Mouse (Mus musculus): ENCODE measurements at regions not wholly inside any gene's neighbourhood (a gene's known extent, or its start where the extent isn't known, plus 50 kb on each side); places are given as distances from the start of the nearest gene placed in this dataset.

DNA sequence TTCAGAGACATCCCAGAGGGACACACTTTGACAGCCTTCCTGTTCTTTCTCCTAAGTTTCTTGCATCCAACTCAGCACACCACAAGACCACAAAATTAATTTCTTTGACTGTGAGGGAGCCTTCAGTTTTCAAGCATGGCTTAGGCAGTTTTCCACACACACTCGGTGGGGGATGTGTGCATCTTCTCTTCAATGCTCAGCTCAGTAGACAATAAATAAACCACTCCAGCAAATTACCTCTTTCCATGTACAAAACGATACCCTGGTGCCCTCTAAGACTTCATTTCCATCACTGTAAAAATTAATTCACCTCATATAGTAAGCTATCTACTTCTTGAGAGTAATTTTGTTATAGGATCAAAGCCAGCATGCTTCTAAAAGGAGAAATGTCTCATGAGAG is 184.6 kb downstream of the Samd5 start:
- no peak for DNase-seq (ENCODE audit: inconsistent age in 2 of 2, low spot score in 1 of 2)

DNA sequence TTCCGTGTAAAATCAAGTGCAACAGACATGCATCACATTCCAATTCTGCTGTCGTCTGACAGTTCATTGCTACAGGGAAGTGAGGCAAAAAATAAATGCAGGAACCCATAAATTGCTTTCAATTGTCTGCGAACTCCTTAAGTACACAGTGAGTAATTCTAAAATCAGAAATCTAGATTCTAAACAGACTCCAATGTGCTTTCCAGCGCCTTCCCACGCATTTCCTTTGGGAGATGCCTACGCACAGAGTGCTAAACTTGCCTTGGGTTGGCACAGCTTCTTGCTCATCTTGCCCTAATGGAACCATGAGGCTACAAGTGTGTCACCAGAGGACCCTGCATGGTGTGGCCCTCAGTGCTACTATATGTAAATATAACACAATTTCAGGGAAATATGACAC is 212.6 kb downstream of the Samd5 start:
- DNase-seq (ENCODE audit: inconsistent age in 2 of 2, low spot score in 1 of 2), result no peak

DNA sequence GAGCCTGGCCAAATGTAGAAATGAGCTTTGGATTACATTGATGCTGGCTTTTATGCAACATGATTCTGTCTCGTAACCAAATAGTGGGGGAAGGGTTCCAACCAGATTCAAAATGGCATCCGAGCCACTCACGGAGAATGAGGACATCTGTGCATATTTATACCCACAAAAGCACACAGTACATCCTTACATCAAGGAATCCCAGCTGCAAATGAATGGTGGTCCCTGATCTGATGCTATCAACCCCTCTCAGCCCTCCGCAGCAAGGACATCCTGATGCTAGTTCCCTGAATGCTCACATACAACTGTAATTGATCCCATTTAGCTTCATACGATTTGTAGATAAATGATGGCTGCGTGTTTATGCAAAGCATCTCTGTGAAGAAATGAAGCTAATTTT is 215.9 kb downstream of the Samd5 start:
- no peak for DNase-seq (ENCODE audit: inconsistent age in 2 of 2, low spot score in 1 of 2)

- DNase-seq (ENCODE audit: inconsistent age in 2 of 2, low spot score in 1 of 2), result no peak
Observed at GRCm38 (mm10) chr10:9458466-9458865, 216.5 kb downstream of the Samd5 start.

DNA sequence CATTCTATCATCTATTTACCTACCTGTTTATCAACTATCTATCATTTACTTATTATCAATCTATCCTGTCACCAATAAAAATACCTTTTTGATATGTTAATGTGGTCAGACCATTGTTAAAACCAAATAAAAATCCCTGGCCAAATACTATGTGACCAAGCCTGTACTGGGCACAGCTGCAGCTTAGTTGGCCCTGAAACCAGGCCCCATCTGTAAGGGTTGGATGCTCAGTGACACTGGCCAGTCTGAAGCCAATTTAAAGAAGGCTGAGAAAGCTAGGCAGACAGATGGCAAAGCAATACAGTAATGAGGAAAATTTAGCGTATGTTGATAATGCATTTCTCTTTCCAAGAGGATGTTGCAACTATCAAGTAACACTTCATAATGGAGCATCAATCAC is 217.8 kb downstream of the Samd5 start:
- no peak for DNase-seq (ENCODE audit: inconsistent age in 2 of 2, low spot score in 1 of 2)

DNA sequence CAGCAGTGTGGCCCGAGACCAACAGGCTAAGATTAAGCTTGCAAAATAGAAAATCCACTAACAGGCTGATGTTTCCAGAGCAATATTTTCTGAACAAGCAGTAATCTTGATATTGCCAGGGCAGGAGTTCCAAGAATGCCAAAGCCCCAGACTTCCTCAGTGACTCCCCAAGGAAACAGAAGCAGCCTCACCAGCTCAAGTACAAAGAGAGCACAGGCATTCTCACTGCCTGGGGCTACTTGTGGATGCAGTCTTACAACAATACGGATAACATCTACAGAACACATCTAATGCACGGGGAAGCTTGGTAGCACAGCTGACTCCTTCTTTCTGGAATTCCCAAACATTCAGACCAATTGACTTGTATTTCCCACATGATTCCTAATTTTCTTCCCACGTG is 235.9 kb downstream of the Samd5 start:
- no peak for DNase-seq (ENCODE audit: inconsistent age in 2 of 2, low spot score in 1 of 2)

- no peak for DNase-seq (ENCODE audit: inconsistent age in 2 of 2, low spot score in 1 of 2)
Observed at GRCm38 (mm10) chr10:9438366-9438765, 236.6 kb downstream of the Samd5 start.

DNA sequence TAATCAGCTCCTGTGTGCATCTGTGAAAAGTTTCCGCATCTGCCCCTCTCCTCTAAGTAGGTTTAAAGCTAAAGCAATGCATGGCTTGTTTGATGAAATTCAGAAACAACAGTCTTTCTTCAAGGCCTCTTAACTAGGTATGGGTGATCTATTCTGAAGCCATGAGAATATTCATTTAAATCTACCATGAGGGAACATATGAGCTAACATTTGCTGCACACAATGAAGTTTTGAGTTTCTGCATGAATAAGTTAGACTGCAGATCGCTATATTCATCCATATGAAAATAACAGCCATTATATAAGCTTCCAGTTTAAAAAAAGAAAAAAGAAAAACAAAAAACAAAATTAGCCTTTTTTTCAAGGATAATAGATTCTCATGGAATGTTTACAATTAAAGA is 245.9 kb downstream of the Samd5 start:
- no peak for DNase-seq (ENCODE audit: inconsistent age in 2 of 2, low spot score in 1 of 2)

DNA sequence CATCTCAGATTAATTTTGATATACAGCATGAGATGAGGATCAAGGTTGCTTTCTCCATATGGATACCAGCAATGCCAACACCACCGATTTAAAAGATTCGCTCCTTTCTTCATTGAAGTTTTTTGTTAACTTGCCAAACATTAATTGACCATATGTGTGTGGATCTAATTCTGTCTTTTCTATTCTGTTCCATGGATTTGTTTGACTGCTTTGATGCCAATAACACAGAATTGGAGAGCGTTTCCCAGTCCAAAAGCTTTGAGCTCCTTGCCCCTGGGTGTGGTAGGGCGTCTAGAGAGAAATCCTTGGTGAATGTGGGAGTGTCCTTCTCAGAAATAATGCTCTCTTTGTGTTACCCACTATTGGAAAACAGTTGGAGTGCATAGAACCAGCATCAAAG is 254.3 kb downstream of the Samd5 start:
- DNase-seq (ENCODE audit: inconsistent age in 2 of 2, low spot score in 1 of 2), result no peak

GRCm38 (mm10) chr10:9416685-9417084 is 258.3 kb downstream of the Samd5 start:
- no peak for DNase-seq (ENCODE audit: inconsistent age in 2 of 2, low spot score in 1 of 2)

DNA sequence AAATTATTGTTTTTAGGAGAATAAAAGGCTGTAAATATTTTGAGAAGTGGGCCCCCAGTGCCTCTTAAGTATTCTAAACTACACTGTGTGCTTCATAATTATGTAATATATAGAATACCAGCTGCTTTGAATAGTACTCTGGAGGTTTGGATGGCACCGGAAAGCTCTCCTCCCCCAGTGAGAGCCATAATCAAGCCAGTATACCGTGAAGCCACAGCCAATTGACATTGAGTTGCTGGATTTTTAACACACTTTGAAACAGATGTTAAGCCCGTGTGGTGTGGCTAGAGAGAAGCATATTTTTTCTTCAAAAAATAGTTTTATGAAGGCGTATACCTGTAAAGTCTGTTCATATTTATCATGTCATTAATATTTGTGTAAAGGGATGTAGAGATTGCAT is 268.9 kb downstream of the Samd5 start:
- DNase-seq (ENCODE audit: inconsistent age in 2 of 2, low spot score in 1 of 2), result no peak

GRCm38 (mm10) chr10:9405417-9405816 is 269.6 kb downstream of the Samd5 start:
- no peak for DNase-seq (ENCODE audit: inconsistent age in 2 of 2, low spot score in 1 of 2)

- no peak for DNase-seq (ENCODE audit: inconsistent age in 2 of 2, low spot score in 1 of 2)
Observed at GRCm38 (mm10) chr10:9404963-9405362, 270.0 kb downstream of the Samd5 start.

- DNase-seq (ENCODE audit: inconsistent age in 2 of 2, low spot score in 1 of 2), result no peak
Observed at GRCm38 (mm10) chr10:9400911-9401617, 273.9 kb downstream of the Samd5 start.

- no peak for DNase-seq (ENCODE audit: inconsistent age in 2 of 2, low spot score in 1 of 2)
Observed at GRCm38 (mm10) chr10:9377440-9378101, 297.4 kb downstream of the Samd5 start.

- DNase-seq (ENCODE audit: inconsistent age in 2 of 2, low spot score in 1 of 2), result no peak
Observed at GRCm38 (mm10) chr10:9362306-9362865, 312.6 kb downstream of the Samd5 start.

GRCm38 (mm10) chr10:9338207-9338801 is 336.7 kb downstream of the Samd5 start:
- DNase-seq (ENCODE audit: inconsistent age in 2 of 2, low spot score in 1 of 2), result no peak

DNA sequence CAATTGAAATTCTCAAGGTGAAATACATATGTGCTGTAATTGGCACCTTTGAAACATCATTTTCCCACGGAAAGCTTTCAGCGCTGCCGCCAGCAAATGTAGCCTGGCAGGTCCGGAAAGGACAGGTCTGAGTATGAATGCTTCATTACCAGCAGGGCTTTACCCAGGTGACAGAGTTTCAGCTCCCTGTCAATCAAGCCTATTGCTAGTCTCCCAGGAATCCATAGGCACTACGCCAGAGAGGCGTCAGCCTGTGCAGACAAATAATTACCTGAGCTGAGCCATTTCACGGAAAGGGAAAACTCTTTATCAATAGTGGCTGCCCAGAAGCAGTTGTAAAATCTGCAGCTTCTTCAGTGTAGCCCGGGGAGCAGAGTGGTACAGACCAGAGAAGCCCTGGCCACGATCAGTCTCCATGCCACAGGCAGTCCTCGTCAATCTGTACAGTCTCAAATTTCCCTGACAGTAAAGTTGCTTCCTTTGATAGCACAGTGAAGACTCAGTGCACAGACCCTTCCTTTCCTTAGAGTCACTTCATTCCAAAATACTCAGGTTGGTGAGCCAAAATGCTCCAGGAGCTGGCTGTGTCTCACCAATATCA is 340.7 kb downstream of the Samd5 start:
- DNase-seq (ENCODE audit: inconsistent age in 2 of 2, low spot score in 1 of 2), result no peak

DNA sequence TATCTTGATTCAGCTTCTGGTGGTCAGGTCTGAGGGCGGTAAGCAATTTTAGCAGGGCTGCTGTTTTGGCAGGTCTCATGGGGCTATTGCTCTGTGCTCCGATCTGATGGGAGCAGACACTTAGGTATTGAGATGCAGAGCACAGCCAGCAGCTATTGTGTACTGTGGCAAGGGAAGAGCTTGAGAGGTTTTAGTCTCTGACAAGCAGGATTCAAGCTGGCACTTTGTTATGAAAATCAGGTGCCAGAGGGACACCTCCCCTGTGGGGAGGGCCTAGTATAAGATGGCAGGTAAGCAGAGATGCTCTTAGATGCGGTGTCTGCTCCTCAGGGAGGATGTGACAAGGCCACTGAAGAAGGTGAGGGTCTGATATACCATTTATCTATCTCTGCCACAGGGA is 343.3 kb downstream of the Samd5 start:
- no peak for DNase-seq (ENCODE audit: inconsistent age in 2 of 2, low spot score in 1 of 2)

DNA sequence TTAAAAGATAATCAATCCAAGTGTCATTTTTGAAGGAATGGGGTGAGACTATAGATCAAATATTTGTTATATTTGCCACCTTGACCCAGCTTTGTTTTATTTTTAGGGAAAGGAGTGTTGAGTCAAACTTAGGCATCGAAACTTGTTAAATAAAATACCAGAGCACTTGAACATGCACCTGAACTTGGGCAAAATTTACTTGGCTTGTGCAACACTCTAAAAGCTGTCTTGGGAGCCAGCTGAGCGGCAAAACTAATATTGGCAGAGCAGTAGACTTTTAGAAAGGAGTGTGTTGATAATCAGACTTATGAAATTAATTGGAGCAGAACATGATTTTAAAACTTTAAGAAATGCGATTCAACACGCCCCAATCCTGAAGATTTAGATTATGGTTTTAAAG is 346.7 kb downstream of the Samd5 start:
- DNase-seq (ENCODE audit: inconsistent age in 2 of 2, low spot score in 1 of 2), result no peak

DNA sequence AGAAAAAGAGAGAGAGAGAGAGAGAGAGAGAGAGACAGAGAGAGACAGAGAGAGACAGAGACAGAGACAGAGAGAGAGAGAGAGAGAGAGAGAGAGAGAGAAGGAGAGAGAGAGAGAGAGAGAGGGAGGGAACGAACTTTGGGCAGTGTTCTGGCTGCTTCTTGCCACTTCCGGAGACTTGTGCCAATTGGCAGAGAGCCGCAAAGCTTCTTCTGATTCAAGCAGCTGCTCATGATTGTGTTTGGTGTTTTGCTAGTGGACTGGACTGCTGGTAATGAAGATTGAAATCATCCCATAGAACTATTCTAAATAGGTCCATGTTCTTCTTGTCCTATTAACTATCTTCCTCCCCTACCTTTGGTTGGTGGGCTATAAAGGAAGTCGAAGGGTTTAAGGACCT is 347.1 kb downstream of the Samd5 start:
- DNase-seq (ENCODE audit: inconsistent age in 2 of 2, low spot score in 1 of 2), result peak in 1 of 2 experiments; percentile 40

DNA sequence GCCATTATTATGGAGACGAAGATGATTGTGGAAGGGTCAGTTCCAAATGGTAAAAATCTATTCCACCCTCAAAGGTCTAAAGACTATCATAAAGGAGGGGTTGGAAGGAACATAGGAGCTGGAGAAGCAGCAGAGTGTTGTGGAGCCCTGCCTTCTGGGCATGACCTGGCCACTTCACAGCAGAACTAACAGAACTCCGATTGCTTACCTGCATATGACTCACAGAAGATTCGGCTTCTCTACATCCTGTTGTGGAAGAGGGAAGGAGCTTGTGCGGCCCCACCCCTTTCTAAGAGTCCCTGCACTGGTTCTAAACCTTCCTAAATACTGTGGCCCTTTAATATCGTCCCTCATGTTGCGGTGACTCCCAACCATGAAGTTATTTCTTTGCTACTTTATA is 362.7 kb downstream of the Samd5 start:
- DNase-seq (ENCODE audit: inconsistent age in 2 of 2, low spot score in 1 of 2), result no peak

All from adrenal gland, adult (tissue).